Mouse (Mus musculus) liver, postnatal 0 days (tissue): Measurements from ENCODE around the gene Ppp1r11. TPM values are rescaled to one million over a fixed set of nuclear protein-coding genes. Genes with fewer than 3 reads are reported as not detected.
"Not testable (repeated sequence)": the region's sequence is repeated elsewhere in the genome, so short reads cannot be mapped to it uniquely, and the experiment has no call there.

Experiments
- ATAC-seq: fragments of 200-750 bp; cut with Nextera tagmentation; 2 replicates; pipeline ENCODE4 v1.8.0; 2017; ENCODE audit warnings: mild to moderate bottlenecking, moderate library complexity
- DNase-seq: peaks from one replicate; pipeline ENCODE4 v3.0.0-alpha.2; 2016
- H3K27ac ChIP-seq: fragments of 300-500 bp; sonication (generic); 2 replicates; pipeline ENCODE4 v1.5.1; 2014; ENCODE audit warnings: antibody characterized with exemption, moderate library complexity, mild to moderate bottlenecking, low read depth
- H3K27me3 ChIP-seq: fragments of 300-500 bp; sonication (generic); 2 replicates; pipeline ENCODE4 v1.6.1; 2014; ENCODE audit warnings: low read length, control low read depth, mixed read lengths; ENCODE audit not compliant: insufficient read depth
- H3K36me3 ChIP-seq: fragments of 300-500 bp; sonication (generic); replicated peaks from 2 replicates; pipeline ENCODE4 v1.6.1; 2014; ENCODE audit warnings: mild to moderate bottlenecking, control low read depth, low read length, moderate library complexity, mixed read lengths; ENCODE audit not compliant: insufficient read depth
- H3K4me1 ChIP-seq: fragments of 300-500 bp; sonication (generic); 2 replicates; pipeline ENCODE4 v1.6.1; 2014; ENCODE audit warnings: antibody characterized with exemption, mild to moderate bottlenecking, control low read depth; ENCODE audit not compliant: insufficient read depth
- H3K4me2 ChIP-seq: fragments of 300-500 bp; sonication (generic); 2 replicates; pipeline ENCODE4 v1.6.1; 2014; ENCODE audit warnings: low read depth, mild to moderate bottlenecking, low read length, moderate library complexity, mixed read lengths
- H3K4me3 ChIP-seq: fragments of 300-500 bp; sonication (generic); 2 replicates; pipeline ENCODE4 v1.5.1; 2014; ENCODE audit warnings: low read depth, low read length
- H3K9ac ChIP-seq: fragments of 300-500 bp; sonication (generic); replicated peaks from 2 replicates; pipeline ENCODE4 v1.6.1; 2014; ENCODE audit warnings: mild to moderate bottlenecking, moderate library complexity
- H3K9me3 ChIP-seq: fragments of 300-500 bp; sonication (generic); 2 replicates; pipeline ENCODE4 v1.6.1; 2016; ENCODE audit warnings: mild to moderate bottlenecking, control low read depth, low read length, mixed read lengths
- CTCF ChIP-seq: sonication (generic); IDR thresholded peaks from 2 replicates; pipeline ENCODE4 v1.5.1; 2016; ENCODE audit warnings: antibody characterized with exemption, low read depth
- EP300 ChIP-seq: IDR thresholded peaks from 2 replicates; pipeline ENCODE4 v1.6.1; 2016; ENCODE audit warnings: antibody characterized with exemption, low read depth, mild to moderate bottlenecking
- WGBS: fragments of 180-500 bp; shearing (Covaris S2); extraction: QIAGEN DNeasy Blood & Tissue Kit; methylation state at CpG from one replicate; pipeline ENCODE4 v1.1.7; 2014; ENCODE audit not compliant: insufficient replicate concordance; 5-methylcytosine and 5-hydroxymethylcytosine counted together
- polyA plus RNA-seq: library from polyadenylated mRNA; unstranded; fragments of >200 nt; fragmentation: Nextera tagmentation; extraction: Ambion mirVana; gene quantifications from 2 replicates; pipeline ENCODE4 v1.2.1, GENCODE M21; 2015

The Ppp1r11 gene
- polyA plus RNA-seq, 1 experiment from 2014 or later = 41.7 TPM

DNA sequence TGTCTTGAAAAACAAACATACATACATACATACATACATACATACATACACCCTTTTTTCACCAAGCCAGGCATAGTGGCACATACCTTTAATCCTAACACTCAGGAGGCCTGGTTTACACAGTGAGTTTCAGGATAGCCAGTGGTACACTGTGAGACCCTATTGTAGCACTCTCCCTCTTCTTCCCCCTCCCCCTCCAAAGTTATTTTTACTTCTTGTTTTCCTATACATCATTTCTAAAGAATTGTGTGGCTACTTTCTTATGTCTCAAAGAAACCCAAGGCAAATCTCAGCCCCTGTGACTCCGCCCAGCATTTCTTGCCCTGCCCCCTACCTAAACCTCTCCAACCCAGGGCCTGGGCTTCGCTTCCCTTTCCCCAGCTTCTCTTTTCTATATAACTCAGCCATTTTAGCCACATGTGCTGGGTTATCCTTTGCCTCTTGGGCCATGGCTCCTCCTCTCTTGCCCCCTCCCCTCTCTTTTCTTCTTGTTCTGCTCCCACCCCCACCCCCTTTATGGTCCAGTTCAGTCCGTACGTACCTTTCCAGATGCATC is 42.3 kb upstream of the Ppp1r11 start:
- TF ChIP-seq CTCF (no peak), EP300 (no peak)
- ATAC-seq (no peak), DNase-seq (no peak)
- Histone ChIP-seq H3K4me1 (no peaks in the 10 kb centered on the region), H3K4me3 (no peak overlapping the region), H3K9me3 (no peaks in the 10 kb centered on the region), H3K27me3 (peaks cover 8% of the 10 kb centered on the region; the same call in 1 of the 2 replicates), H3K27ac (no peak overlapping the region), H3K36me3 (no peaks in the 10 kb centered on the region), H3K4me2 (no peak overlapping the region), H3K9ac (no peak overlapping the region)
- WGBS = 73% methylated on average over 4 of the region's 4 CpGs

DNA sequence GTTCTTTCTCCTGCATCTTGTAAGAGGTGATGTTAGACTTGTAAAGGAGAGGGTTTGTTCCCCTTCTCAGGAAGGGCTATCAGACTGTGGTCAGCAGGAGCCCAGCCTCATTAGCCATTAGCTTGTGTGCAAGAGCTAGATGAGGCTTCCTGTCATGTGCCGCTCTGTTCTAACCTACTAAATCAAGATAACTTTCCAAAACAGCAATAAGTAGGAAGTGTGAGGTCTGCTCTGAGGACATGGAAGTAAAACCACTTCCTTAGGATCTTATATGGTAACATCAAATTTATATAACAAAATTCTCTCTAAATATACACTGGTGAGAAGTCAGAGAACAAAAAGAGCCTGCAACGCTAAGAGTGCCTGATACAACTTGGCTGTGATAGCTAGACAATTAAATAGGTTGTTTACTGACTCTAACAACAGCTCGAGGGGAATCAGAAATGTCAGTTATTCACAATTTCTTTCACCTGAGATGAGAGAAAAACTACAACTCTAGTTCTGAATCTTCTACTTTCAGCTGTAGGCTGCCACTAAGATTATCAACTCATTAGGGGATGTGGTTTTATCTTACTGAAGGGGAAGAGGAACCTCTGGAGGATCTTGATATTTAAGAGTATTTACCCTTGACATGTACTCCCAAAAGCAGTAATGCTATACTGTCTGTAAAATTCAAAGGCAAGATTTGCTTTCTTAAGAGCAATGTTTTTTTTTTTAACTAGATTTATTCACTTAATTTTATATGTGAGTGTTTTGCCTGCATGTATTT is 41.0 kb upstream of the Ppp1r11 start:
- Histone ChIP-seq H3K27ac (no peak overlapping the region), H3K4me3 (no peak overlapping the region), H3K36me3 (no peaks in the 10 kb centered on the region), H3K27me3 (peaks cover 20% of the 10 kb centered on the region), H3K9ac (no peak overlapping the region), H3K4me1 (no peaks in the 10 kb centered on the region), H3K9me3 (no peaks in the 10 kb centered on the region), H3K4me2 (no peak overlapping the region)
- 28% methylated on average over 3 of the region's 3 CpGs for WGBS
- DNase-seq (no peak), ATAC-seq (no peak)
- TF ChIP-seq CTCF = no peak
- no peak for TF ChIP-seq EP300

DNA sequence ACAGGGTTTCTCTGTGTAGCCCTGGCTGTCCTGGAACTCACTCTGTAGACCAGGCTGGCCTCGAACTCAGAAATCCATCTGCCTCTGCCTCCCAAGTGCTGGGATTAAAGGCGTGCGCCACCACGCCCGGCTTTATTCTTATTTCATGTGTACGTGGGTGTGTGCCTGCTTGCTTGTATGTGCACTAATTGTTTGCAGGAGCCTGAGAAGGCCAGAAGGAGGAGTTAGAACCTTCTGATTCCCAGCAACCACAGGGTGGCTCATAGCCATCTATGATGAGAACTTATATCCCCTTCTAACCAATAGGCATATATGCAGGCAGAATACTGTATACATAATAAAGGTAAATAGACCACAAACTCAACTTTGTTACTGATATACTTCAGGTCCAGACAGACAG is 39.1 kb upstream of the Ppp1r11 start:
- not testable (repeated sequence) for H3K9ac ChIP-seq, H3K36me3 ChIP-seq, H3K4me3 ChIP-seq, H3K4me2 ChIP-seq, H3K4me1 ChIP-seq, H3K27ac ChIP-seq, ATAC-seq, DNase-seq, H3K9me3 ChIP-seq
- WGBS = 85% methylated on average over 5 of the region's 6 CpGs
- H3K27me3 ChIP-seq = peaks cover 31% of the 10 kb centered on the region

DNA sequence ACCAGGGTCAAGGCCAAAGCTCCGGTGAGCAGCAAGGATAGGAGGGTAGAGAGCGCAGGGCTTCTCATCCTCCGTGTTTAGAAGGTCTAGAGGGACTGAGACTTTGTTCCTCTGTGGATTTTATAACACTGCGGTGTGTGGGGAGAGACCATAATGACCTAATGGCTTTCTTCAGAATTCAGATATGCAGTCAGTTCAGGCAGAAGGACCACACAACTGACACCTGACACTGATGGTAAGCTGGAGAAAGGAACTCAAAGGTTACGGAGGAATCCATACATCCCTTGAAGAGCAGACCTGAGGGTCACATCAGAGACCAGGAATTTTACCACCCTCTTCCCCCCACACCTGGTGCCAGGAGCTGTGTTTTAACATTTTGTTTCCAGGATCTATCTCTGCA is 37.9 kb upstream of the Ppp1r11 start, which contains the start of gene H2-M5:
Gene H2-M5 (minus strand): TSS at position 101 of the 400 bp plus-strand sequence.
- Histone ChIP-seq H3K27ac (no peak within 1 kb of the TSS), H3K4me2 (no peak within 1 kb of the TSS), H3K4me1 (no peaks in the 10 kb centered on the region), H3K36me3 (no peaks in the 10 kb centered on the region), H3K9me3 (no peaks in the 10 kb centered on the region), H3K4me3 (no peak within 1 kb of the TSS), H3K9ac (no peak within 1 kb of the TSS), H3K27me3 (peaks cover 31% of the 10 kb centered on the region)
- 31% methylated on average over 5 of the region's 5 CpGs for WGBS
- no peak for TF ChIP-seq CTCF
- TF ChIP-seq EP300 = no peak
- no peak for DNase-seq
- no peak for ATAC-seq

DNA sequence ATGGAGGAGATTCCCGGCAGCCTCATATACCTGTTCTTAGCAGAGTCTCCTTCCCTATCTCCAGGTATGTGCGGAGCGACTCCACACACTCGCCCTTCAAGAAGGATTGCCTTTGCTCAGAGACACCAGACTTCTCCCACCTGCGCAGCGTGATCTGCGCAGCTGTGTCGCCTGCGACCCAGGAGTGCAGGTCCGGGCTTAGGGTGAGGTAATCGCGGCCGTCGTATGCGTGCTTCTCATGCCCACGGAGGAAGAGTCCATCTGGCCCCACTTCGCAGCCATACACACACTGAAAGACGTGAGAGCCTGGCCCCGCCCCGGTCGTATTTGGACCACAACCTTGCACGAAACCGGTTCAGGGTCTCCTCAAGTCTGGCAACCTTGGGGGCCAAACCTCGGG is 36.9 kb upstream of the Ppp1r11 start:
- H3K4me3 ChIP-seq = no peak overlapping the region
- no peaks in the 10 kb centered on the region for H3K9me3 ChIP-seq
- no peaks in the 10 kb centered on the region for H3K4me1 ChIP-seq
- DNase-seq (no peak), ATAC-seq (no peak; the same call in 1 of the 2 replicates)
- H3K9ac ChIP-seq = no peak overlapping the region
- no peak overlapping the region for H3K27ac ChIP-seq
- no peaks in the 10 kb centered on the region for H3K36me3 ChIP-seq
- WGBS = 6% methylated on average over 24 of the region's 24 CpGs
- H3K27me3 ChIP-seq = peaks cover 31% of the 10 kb centered on the region
- H3K4me2 ChIP-seq = no peak overlapping the region
- no peak for TF ChIP-seq EP300
- TF ChIP-seq CTCF = no peak

DNA sequence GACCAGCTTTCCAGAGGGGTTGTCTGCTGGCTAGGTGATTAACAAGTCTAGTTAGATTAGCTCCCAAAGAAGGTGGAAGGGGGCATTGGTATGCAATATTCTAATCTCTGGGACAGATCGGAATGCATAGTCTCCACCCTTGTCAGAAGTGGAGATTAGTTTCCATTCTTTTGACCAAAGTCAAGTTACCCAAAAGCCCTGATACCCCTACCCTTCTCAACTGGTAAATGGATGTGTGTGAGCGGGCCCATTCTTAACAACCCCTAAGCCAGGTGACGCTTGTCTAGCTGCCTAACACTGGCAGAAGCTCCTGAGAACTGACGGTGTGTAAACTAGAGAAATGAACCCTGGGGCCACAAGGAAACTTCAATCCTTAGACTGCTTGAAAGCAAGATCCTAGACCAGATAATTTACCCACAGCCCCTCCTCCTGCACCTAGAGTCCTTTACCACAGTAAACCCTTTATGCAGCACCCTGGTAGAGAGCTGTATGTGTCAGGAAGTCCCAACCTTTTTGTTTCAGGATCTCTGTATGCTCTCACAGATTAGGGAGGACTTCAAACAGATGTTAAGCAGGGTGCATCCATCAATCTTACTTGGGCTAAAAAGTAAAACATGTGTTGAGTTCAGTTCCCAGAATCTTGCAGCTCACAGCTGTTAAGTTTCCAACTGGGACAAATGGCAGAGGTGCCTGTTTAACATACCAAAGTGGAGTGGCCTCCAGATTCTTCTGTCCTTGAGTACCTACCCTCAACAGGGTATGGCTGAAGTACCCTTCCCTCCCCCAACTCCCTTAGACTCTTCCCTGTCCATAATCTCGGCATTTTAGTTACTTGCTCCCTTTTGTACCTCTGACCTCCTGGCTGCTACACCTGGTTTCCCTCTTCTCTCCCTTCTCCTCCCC is 31.0 kb upstream of the Ppp1r11 start:
- H3K4me2 ChIP-seq = no peak overlapping the region
- no peak for TF ChIP-seq CTCF
- TF ChIP-seq EP300 = no peak
- no peaks in the 10 kb centered on the region for H3K36me3 ChIP-seq
- ATAC-seq = no peak
- no peak for DNase-seq
- no peak overlapping the region for H3K4me3 ChIP-seq
- H3K27me3 ChIP-seq = peaks cover 10% of the 10 kb centered on the region; the same call in 1 of the 2 replicates
- no peak overlapping the region for H3K9ac ChIP-seq
- H3K4me1 ChIP-seq = no peaks in the 10 kb centered on the region
- 48% methylated on average over 5 of the region's 5 CpGs for WGBS
- H3K27ac ChIP-seq = no peak overlapping the region
- no peaks in the 10 kb centered on the region for H3K9me3 ChIP-seq
